Mouse (Mus musculus) cerebellum, adult 2 months (tissue): ENCODE results near the gene Wdfy4. TPM values are rescaled to one million over a fixed set of nuclear protein-coding genes. Genes with fewer than 3 reads are reported as not detected.

Source experiments
- DNase-seq, 2 experiments: peaks; one replicate each; pipeline ENCODE4 v3.0.0; 2021
- H3K27ac ChIP-seq: fragments of 200-500 bp; 2 replicates; pipeline ENCODE4 v1.5.1; 2012; ENCODE audit warnings: low read length, control low read depth, inconsistent platforms; ENCODE audit not compliant: insufficient read depth
- H3K27me3 ChIP-seq: fragments of 200-500 bp; 2 replicates; pipeline ENCODE4 v1.6.1; 2012; ENCODE audit warnings: inconsistent platforms, mild to moderate bottlenecking, low read length, moderate library complexity; ENCODE audit not compliant: control insufficient read depth, insufficient read depth
- H3K4me1 ChIP-seq: fragments of 200-500 bp; 2 replicates; pipeline ENCODE4 v1.6.1; 2011; ENCODE audit warnings: low read length; ENCODE audit not compliant: control insufficient read depth, insufficient read depth
- H3K4me3 ChIP-seq: fragments of 200-500 bp; replicated peaks from 2 replicates; pipeline ENCODE3; 2011; ENCODE audit warnings: mild to moderate bottlenecking, low read depth, low read length, control low read depth; ENCODE audit not compliant: insufficient read depth
- CTCF ChIP-seq: fragments of 200-500 bp; IDR thresholded peaks from 2 replicates; pipeline ENCODE4 v1.5.1; 2011; ENCODE audit warnings: low read depth, mild to moderate bottlenecking, control low read depth, low read length, moderate library complexity, borderline replicate concordance; ENCODE audit not compliant: insufficient read depth
- POLR2A ChIP-seq: fragments of 200-500 bp; IDR thresholded peaks from 2 replicates; pipeline ENCODE4 v1.6.1; 2011; ENCODE audit warnings: low read length, control low read depth, borderline replicate concordance; ENCODE audit not compliant: insufficient read depth
- WGBS: fragments of 180-500 bp; shearing (Covaris S2); methylation state at CpG from one replicate; pipeline ENCODE4 v1.1.7; 2018; 5-methylcytosine and 5-hydroxymethylcytosine counted together
- polyA plus RNA-seq: library from polyadenylated mRNA; depleted of rRNA; stranded (reverse); fragments of >200 nt; gene quantifications from 2 replicates; pipeline ENCODE4 v1.2.3, GENCODE M21; 2012

The Wdfy4 gene
- polyA plus RNA-seq, 1 experiment, result 0.62 TPM

GRCm38 (mm10) chr14:33202885-33203284, 17.6 kb upstream of the Wdfy4 start:
- Histone ChIP-seq H3K27ac (no peak overlapping the region), H3K4me1 (no peaks in the 10 kb centered on the region), H3K4me3 (no peak overlapping the region), H3K27me3 (no peaks in the 10 kb centered on the region)
- DNase-seq, result no peak
- 82% methylated on average over 6 of the region's 6 CpGs for WGBS
- TF ChIP-seq POLR2A (no peak), CTCF (no peak)

- 85% methylated on average over 4 of the region's 4 CpGs for WGBS
Measured at GRCm38 (mm10) chr14:33202161-33202560, 16.9 kb upstream of the Wdfy4 start.

GRCm38 (mm10) chr14:33194241-33194640, 8.9 kb upstream of the Wdfy4 start:
- TF ChIP-seq POLR2A (no peak), CTCF (no peak)
- no peak for DNase-seq
- WGBS, result 48% methylated on average over 3 of the region's 3 CpGs
- Histone ChIP-seq H3K27me3 (no peaks in the 10 kb centered on the region), H3K4me3 (no peak overlapping the region), H3K4me1 (no peaks in the 10 kb centered on the region), H3K27ac (no peak overlapping the region)

More at GRCm38 (mm10) chr14:33202161-33202560, 16.9 kb upstream of the Wdfy4 start:
- H3K4me3 ChIP-seq, result no peak overlapping the region
- TF ChIP-seq POLR2A, result no peak
- no peak for TF ChIP-seq CTCF
- H3K27ac ChIP-seq, result no peak overlapping the region
- H3K4me1 ChIP-seq, result no peaks in the 10 kb centered on the region
- DNase-seq, result no peak
- no peaks in the 10 kb centered on the region for H3K27me3 ChIP-seq

DNA sequence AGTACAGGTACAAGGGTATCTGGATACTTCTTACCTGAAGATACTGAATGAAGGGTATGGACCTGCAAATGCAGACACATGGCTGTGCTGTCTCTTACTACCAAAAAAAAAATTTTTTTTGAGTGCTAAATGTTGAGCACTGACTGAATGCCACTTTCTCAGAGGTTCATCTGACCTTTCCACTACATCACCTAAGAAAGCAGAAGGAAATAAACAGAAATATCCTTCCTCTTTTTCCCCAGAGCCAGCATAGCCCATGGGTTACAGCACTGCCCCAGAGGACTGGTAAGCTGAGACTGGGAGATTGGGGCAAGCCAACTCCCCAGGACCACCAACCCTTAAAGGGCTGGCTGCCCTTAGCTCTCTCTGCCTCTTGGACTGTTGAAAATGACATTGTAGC, 8.5 kb upstream of the Wdfy4 start:
- Histone ChIP-seq H3K27ac (no peak overlapping the region), H3K4me1 (no peaks in the 10 kb centered on the region), H3K4me3 (no peak overlapping the region), H3K27me3 (no peaks in the 10 kb centered on the region)
- TF ChIP-seq CTCF (no peak), POLR2A (no peak)
- DNase-seq, result no peak

- DNase-seq, result no peak
- Histone ChIP-seq H3K27me3 (no peaks in the 10 kb centered on the region), H3K4me1 (no peaks in the 10 kb centered on the region), H3K4me3 (no peak overlapping the region), H3K27ac (no peak overlapping the region)
- 83% methylated on average over 1 of the region's 1 CpGs for WGBS
- no peak for TF ChIP-seq POLR2A
- TF ChIP-seq CTCF, result no peak
Measured at GRCm38 (mm10) chr14:33190646-33191045, 5.3 kb upstream of the Wdfy4 start.

DNA sequence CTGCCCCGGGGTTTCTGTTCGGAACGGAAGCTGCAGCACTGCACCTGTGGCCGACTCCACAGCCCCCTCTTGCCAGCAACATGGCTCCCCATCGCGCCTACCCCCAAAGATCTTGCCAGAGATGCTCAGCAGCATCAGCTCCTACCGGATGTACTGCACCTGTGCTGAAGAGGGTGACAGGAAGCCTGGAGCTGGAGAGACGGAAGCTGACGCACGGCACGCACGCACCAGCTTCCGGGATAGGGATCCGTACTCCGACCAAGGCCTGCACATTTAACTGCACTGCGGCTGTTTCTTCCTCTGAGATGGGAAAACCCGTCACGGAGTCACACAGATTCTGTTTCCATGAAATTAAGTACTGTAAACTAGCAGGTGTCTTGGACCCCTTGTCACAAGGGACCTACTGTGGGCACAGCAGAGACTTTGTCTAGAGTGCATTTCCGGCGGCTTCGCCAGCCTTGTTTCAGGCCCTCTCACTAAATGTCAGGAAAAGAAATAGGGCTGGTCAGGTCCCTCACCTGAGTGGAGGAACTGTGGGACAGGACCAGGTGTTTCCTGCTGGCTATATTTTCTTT, 4.6 kb upstream of the Wdfy4 start:
- WGBS, result 79% methylated on average over 21 of the region's 21 CpGs

GRCm38 (mm10) chr14:33189230-33189629, 3.9 kb upstream of the Wdfy4 start:
- TF ChIP-seq CTCF (no peak), POLR2A (no peak)
- no peaks in the 10 kb centered on the region for H3K27me3 ChIP-seq
- H3K27ac ChIP-seq, result no peak overlapping the region
- no peaks in the 10 kb centered on the region for H3K4me1 ChIP-seq
- no peak for DNase-seq
- no peak overlapping the region for H3K4me3 ChIP-seq
- WGBS, result 62% methylated on average over 10 of the region's 10 CpGs

More for the DNA sequence above, 4.6 kb upstream of the Wdfy4 start:
- TF ChIP-seq POLR2A (no peak), CTCF (no peak)
- Histone ChIP-seq H3K4me1 (no peaks in the 10 kb centered on the region), H3K4me3 (no peak overlapping the region), H3K27ac (no peak overlapping the region), H3K27me3 (no peaks in the 10 kb centered on the region)
- DNase-seq, result no peak

GRCm38 (mm10) chr14:33187201-33187600, 1.9 kb upstream of the Wdfy4 start:
- 33% methylated on average over 4 of the region's 4 CpGs for WGBS
- H3K4me1 ChIP-seq, result no peaks in the 10 kb centered on the region
- no peak overlapping the region for H3K27ac ChIP-seq
- no peak overlapping the region for H3K4me3 ChIP-seq
- no peak for DNase-seq
- TF ChIP-seq CTCF (no peak), POLR2A (no peak)
- H3K27me3 ChIP-seq, result no peaks in the 10 kb centered on the region

DNA sequence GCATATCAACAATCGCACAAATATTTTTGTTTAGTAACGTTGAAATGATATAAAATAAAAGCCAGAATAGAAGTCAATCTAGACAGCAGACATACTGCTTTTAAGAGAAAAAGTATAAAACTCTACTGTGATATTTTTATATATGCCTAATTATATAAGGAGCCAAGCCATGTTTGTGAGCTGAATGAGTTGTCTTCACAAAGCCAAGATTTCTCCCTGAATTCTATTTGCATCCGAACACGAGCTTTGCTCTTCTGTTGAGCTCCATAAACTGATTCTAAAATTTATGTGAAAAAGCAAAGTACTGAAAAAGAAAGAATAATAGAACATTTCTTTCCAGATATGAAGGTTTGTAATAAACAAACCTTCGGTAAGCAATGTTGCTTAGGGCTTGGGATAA, 5.2 kb downstream of the Wdfy4 start:
- Histone ChIP-seq H3K4me3 (no peak overlapping the region), H3K27me3 (no peaks in the 10 kb centered on the region), H3K27ac (no peak overlapping the region), H3K4me1 (no peaks in the 10 kb centered on the region; the same call in 1 of the 2 replicates)
- 94% methylated on average over 5 of the region's 5 CpGs for WGBS
- no peak for DNase-seq
- TF ChIP-seq CTCF (no peak), POLR2A (no peak)
